Mouse (Mus musculus) liver, embryonic 12.5 days (tissue): ENCODE data around the gene Pam. TPM values are rescaled to one million over a fixed set of nuclear protein-coding genes. Genes with fewer than 3 reads are reported as not detected.

ENCODE experiments used
- ATAC-seq: fragments of 200-750 bp; cut with Nextera tagmentation; 2 replicates; pipeline ENCODE4 v1.8.0; 2017; ENCODE audit warnings: moderate number of reproducible peaks, mild to moderate bottlenecking, moderate library complexity
- H3K27ac ChIP-seq: fragments of 300-500 bp; sonication (generic); 2 replicates; pipeline ENCODE4 v1.5.1; 2016; ENCODE audit warnings: mild to moderate bottlenecking
- H3K27me3 ChIP-seq: fragments of 300-500 bp; sonication (generic); replicated peaks from 2 replicates; pipeline ENCODE4 v1.6.1; 2016; ENCODE audit warnings: mild to moderate bottlenecking, moderate library complexity
- H3K36me3 ChIP-seq: fragments of 300-500 bp; sonication (generic); 2 replicates; pipeline ENCODE4 v1.6.1; 2016; ENCODE audit warnings: mild to moderate bottlenecking, moderate library complexity
- H3K4me1 ChIP-seq: fragments of 300-500 bp; sonication (generic); 2 replicates; pipeline ENCODE4 v1.6.1; 2016
- H3K4me2 ChIP-seq: fragments of 300-500 bp; sonication (generic); 2 replicates; pipeline ENCODE4 v1.6.1; 2016; ENCODE audit warnings: mild to moderate bottlenecking, moderate library complexity
- H3K4me3 ChIP-seq: fragments of 300-500 bp; sonication (generic); 2 replicates; pipeline ENCODE4 v1.5.1; 2016; ENCODE audit warnings: mild to moderate bottlenecking, moderate library complexity
- H3K9ac ChIP-seq: fragments of 300-500 bp; sonication (generic); 2 replicates; pipeline ENCODE4 v1.6.1; 2016; ENCODE audit warnings: mild to moderate bottlenecking, moderate library complexity
- H3K9me3 ChIP-seq: fragments of 300-500 bp; sonication (generic); replicated peaks from 2 replicates; pipeline ENCODE4 v1.6.1; 2016; ENCODE audit warnings: mild to moderate bottlenecking, moderate library complexity
- WGBS: fragments of 180-500 bp; shearing (Covaris S2); methylation state at CpG from one replicate; pipeline ENCODE4 v1.1.7; 2016; ENCODE audit not compliant: insufficient replicate concordance; 5-methylcytosine and 5-hydroxymethylcytosine counted together
- polyA plus RNA-seq: library from polyadenylated mRNA; unstranded; fragments of >200 nt; fragmentation: Nextera tagmentation; extraction: Ambion mirVana; gene quantifications from 2 replicates; pipeline ENCODE4 v1.2.1, GENCODE M21; 2016

The Pam gene
- polyA plus RNA-seq, 1 experiment from 2014 or later = 11.3 TPM

- H3K9me3 ChIP-seq = no peaks in the 10 kb centered on the region
- peaks cover 17% of the 10 kb centered on the region; the same call in 1 of the 2 replicates for H3K36me3 ChIP-seq
- peaks cover 15% of the 10 kb centered on the region for H3K4me1 ChIP-seq
- H3K4me3 ChIP-seq = no peak overlapping the region
- WGBS = 60% methylated on average over 3 of the region's 3 CpGs
- no peak overlapping the region for H3K27ac ChIP-seq
- H3K9ac ChIP-seq = no peak overlapping the region
- H3K4me2 ChIP-seq = no peak overlapping the region
- H3K27me3 ChIP-seq = no peaks in the 10 kb centered on the region
- no peak for ATAC-seq
Measured at GRCm38 (mm10) chr1:97787674-97788073, 307.8 kb downstream of the Pam start.

GRCm38 (mm10) chr1:97785685-97786393 is 309.6 kb downstream of the Pam start:
- Histone ChIP-seq H3K9ac (0 out of 2 replicates have a peak overlapping the region, but pooled peaks have one; percentile 7), H3K4me1 (peaks cover 15% of the 10 kb centered on the region), H3K4me2 (no peak overlapping the region), H3K4me3 (no peak overlapping the region), H3K9me3 (no peaks in the 10 kb centered on the region), H3K27ac (peak overlapping the region; percentile 45; the same call in 1 of the 2 replicates), H3K36me3 (peaks cover 17% of the 10 kb centered on the region; the same call in 1 of the 2 replicates), H3K27me3 (no peaks in the 10 kb centered on the region)
- peak; percentile 99 for ATAC-seq
- 57% methylated on average over 11 of the region's 11 CpGs for WGBS

GRCm38 (mm10) chr1:97784928-97785327 is 310.5 kb downstream of the Pam start:
- Histone ChIP-seq H3K27me3 (no peaks in the 10 kb centered on the region), H3K27ac (no peak overlapping the region; the same call in 1 of the 2 replicates), H3K9ac (no peak overlapping the region), H3K4me1 (peaks cover 15% of the 10 kb centered on the region), H3K4me2 (no peak overlapping the region), H3K9me3 (no peaks in the 10 kb centered on the region), H3K4me3 (no peak overlapping the region), H3K36me3 (peaks cover 17% of the 10 kb centered on the region; the same call in 1 of the 2 replicates)
- no peak for ATAC-seq
- WGBS = 85% methylated on average over 7 of the region's 7 CpGs

- no peak for ATAC-seq
- peaks cover 15% of the 10 kb centered on the region for H3K4me1 ChIP-seq
- no peaks in the 10 kb centered on the region for H3K9me3 ChIP-seq
- peaks cover 27% of the 10 kb centered on the region for H3K36me3 ChIP-seq
- 82% methylated on average over 7 of the region's 7 CpGs for WGBS
- H3K27ac ChIP-seq = no peak overlapping the region
- no peaks in the 10 kb centered on the region for H3K27me3 ChIP-seq
- H3K9ac ChIP-seq = no peak overlapping the region
- H3K4me2 ChIP-seq = no peak overlapping the region
- H3K4me3 ChIP-seq = no peak overlapping the region
Measured at GRCm38 (mm10) chr1:97781674-97782073, 313.8 kb downstream of the Pam start.

GRCm38 (mm10) chr1:97773973-97774372 is 321.5 kb downstream of the Pam start:
- Histone ChIP-seq H3K4me1 (peaks cover 31% of the 10 kb centered on the region), H3K36me3 (peaks cover 27% of the 10 kb centered on the region), H3K27me3 (no peaks in the 10 kb centered on the region), H3K27ac (peak overlapping the region; percentile 11; the same call in 1 of the 2 replicates), H3K4me2 (no peak overlapping the region), H3K9ac (no peak overlapping the region), H3K4me3 (no peak overlapping the region), H3K9me3 (no peaks in the 10 kb centered on the region)
- no peak for ATAC-seq
- WGBS = 73% methylated on average over 2 of the region's 2 CpGs

- Histone ChIP-seq H3K4me2 (no peak overlapping the region), H3K36me3 (peaks cover 26% of the 10 kb centered on the region), H3K4me1 (peaks cover 36% of the 10 kb centered on the region), H3K27me3 (no peaks in the 10 kb centered on the region), H3K9ac (no peak overlapping the region), H3K27ac (peak overlapping the region; percentile 11; the same call in 1 of the 2 replicates), H3K9me3 (no peaks in the 10 kb centered on the region), H3K4me3 (no peak overlapping the region)
- ATAC-seq = no peak
- WGBS = 64% methylated on average over 6 of the region's 6 CpGs
Measured at GRCm38 (mm10) chr1:97773362-97773761, 322.1 kb downstream of the Pam start.

- ATAC-seq = no peak
- peak overlapping the region; percentile 88 for H3K4me2 ChIP-seq
Measured at GRCm38 (mm10) chr1:97771727-97772126, 323.7 kb downstream of the Pam start.

GRCm38 (mm10) chr1:97771118-97771517 is 324.3 kb downstream of the Pam start:
- Histone ChIP-seq H3K27ac (no peak overlapping the region; the same call in 1 of the 2 replicates), H3K4me2 (peak overlapping the region; percentile 88), H3K36me3 (peaks cover 8% of the 10 kb centered on the region), H3K27me3 (no peaks in the 10 kb centered on the region), H3K9me3 (no peaks in the 10 kb centered on the region), H3K9ac (peak overlapping the region; percentile 87), H3K4me3 (peak overlapping the region; percentile 89), H3K4me1 (peaks cover 47% of the 10 kb centered on the region)
- ATAC-seq = no peak
- WGBS = 44% methylated on average over 7 of the region's 7 CpGs

More at GRCm38 (mm10) chr1:97771727-97772126, 323.7 kb downstream of the Pam start:
- H3K9me3 ChIP-seq = no peaks in the 10 kb centered on the region
- H3K27me3 ChIP-seq = no peaks in the 10 kb centered on the region
- H3K27ac ChIP-seq = no peak overlapping the region; the same call in 1 of the 2 replicates
- 82% methylated on average over 5 of the region's 5 CpGs for WGBS
- H3K9ac ChIP-seq = no peak overlapping the region
- peaks cover 47% of the 10 kb centered on the region for H3K4me1 ChIP-seq
- peaks cover 14% of the 10 kb centered on the region for H3K36me3 ChIP-seq
- no peak overlapping the region for H3K4me3 ChIP-seq

GRCm38 (mm10) chr1:97769904-97770753 is 325.3 kb downstream of the Pam start, which contains the start of the genes Gin1 and Ppip5k2:
Gene Gin1, plus strand, starts transcription at chr1:97770172.
Gene Ppip5k2, minus strand, starts transcription at chr1:97770411.
- peak within 1 kb of the TSS; percentile 89 for H3K4me3 ChIP-seq
- peak within 1 kb of the TSS; percentile 87 for H3K9ac ChIP-seq
- no peaks in the 10 kb centered on the region for H3K9me3 ChIP-seq
- H3K4me1 ChIP-seq = peaks cover 56% of the 10 kb centered on the region
- WGBS = under 1% methylated on average over 66 of the region's 66 CpGs
- H3K27ac ChIP-seq = peak within 1 kb of the TSS; percentile 94
- peak within 1 kb of the TSS; percentile 88 for H3K4me2 ChIP-seq
- no peaks in the 10 kb centered on the region; the same call in 1 of the 2 replicates for H3K36me3 ChIP-seq
- H3K27me3 ChIP-seq = no peaks in the 10 kb centered on the region
- peak; percentile 98 for ATAC-seq

GRCm38 (mm10) chr1:97769294-97769903 is 326.0 kb downstream of the Pam start:
- peak overlapping the region; percentile 89 for H3K4me3 ChIP-seq
- peaks cover 57% of the 10 kb centered on the region for H3K4me1 ChIP-seq
- H3K27ac ChIP-seq = peak overlapping the region; percentile 94
- ATAC-seq = peak; percentile 52
- no peaks in the 10 kb centered on the region for H3K36me3 ChIP-seq
- H3K9ac ChIP-seq = peak overlapping the region; percentile 87
- H3K27me3 ChIP-seq = no peaks in the 10 kb centered on the region
- WGBS = under 1% methylated on average over 40 of the region's 40 CpGs
- peak overlapping the region; percentile 88 for H3K4me2 ChIP-seq
- no peaks in the 10 kb centered on the region for H3K9me3 ChIP-seq

GRCm38 (mm10) chr1:97768906-97769293 is 326.5 kb downstream of the Pam start:
- WGBS = 8% methylated on average over 7 of the region's 7 CpGs

More at GRCm38 (mm10) chr1:97768906-97769293, 326.5 kb downstream of the Pam start:
- H3K36me3 ChIP-seq = no peaks in the 10 kb centered on the region
- peaks cover 52% of the 10 kb centered on the region for H3K4me1 ChIP-seq
- no peak for ATAC-seq
- peak overlapping the region; percentile 88 for H3K4me2 ChIP-seq
- H3K9ac ChIP-seq = peak overlapping the region; percentile 87
- peak overlapping the region; percentile 89 for H3K4me3 ChIP-seq
- H3K9me3 ChIP-seq = no peaks in the 10 kb centered on the region
- peak overlapping the region; percentile 94 for H3K27ac ChIP-seq
- no peaks in the 10 kb centered on the region for H3K27me3 ChIP-seq
